16 mouse cellular contexts compared by ENCODE assay signal in the genomic region with DNA sequence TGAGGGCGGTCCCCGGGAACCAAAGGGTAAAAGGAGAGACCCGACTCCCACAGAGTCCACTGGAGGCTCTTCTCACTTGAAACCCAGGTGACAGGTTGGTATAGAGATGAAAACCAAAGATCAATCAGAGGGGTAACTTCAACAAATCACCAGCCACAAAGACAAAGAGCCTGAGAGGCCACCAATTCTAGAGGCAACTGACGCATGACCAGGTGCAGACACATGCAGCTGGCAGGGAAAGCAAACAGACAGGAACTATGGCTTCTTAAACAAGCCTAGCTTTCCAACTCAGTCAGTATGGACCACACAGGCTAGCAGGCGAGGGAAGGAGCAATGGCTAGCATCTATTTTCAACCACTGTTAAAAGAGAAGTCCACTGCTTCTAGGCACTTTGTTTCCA.
"Had no signal": no experiment of that assay in that cellular context is flagged by ENCODE, and none has a peak within 500 bp of the region (broad histone marks: within the 10 kb centered on the region; RNA-seq: fewer than 3 reads in every experiment).

No protein-coding gene starts in this region.

- H3K9ac ChIP-seq: liver, embryonic 13.5 days; midbrain, embryonic 12.5 days; neural tube, embryonic 13.5 days had no signal

- H3K36me3 ChIP-seq: liver, embryonic 13.5 days; midbrain, embryonic 12.5 days; neural tube, embryonic 13.5 days had no signal

- H3K4me3 ChIP-seq: layer of hippocampus, adult 2 months; liver, embryonic 13.5 days; midbrain, embryonic 12.5 days; myocyte; neural tube, embryonic 13.5 days had no signal

- H3K9me3 ChIP-seq: liver, embryonic 13.5 days; midbrain, embryonic 12.5 days; neural tube, embryonic 13.5 days had no signal

- H3K27me3 ChIP-seq: liver, embryonic 13.5 days; midbrain, embryonic 12.5 days; neural tube, embryonic 13.5 days had no signal

- H3K27ac ChIP-seq: kidney, postnatal 0 days; layer of hippocampus, adult 2 months; liver, embryonic 13.5 days; midbrain, embryonic 12.5 days; neural tube, embryonic 13.5 days had no signal

- H3K4me2 ChIP-seq: liver, embryonic 13.5 days; midbrain, embryonic 12.5 days; neural tube, embryonic 13.5 days had no signal

- H3K4me1 ChIP-seq: liver, embryonic 13.5 days; neural tube, embryonic 13.5 days had no signal

- DNase-seq: kidney, adult 2 months; kidney, postnatal 25 days; layer of hippocampus, adult 9-11 months; liver, embryonic 13.5 days; lung, adult 2 months; lung, postnatal 14 days; lung, postnatal 4 days; retina, postnatal 1 day; right cerebral cortex, postnatal 25 days had no signal

- ATAC-seq: intestine, postnatal 0 days; midbrain, embryonic 16.5 days had no signal
